17 mouse cellular contexts compared by ENCODE assay signal in the genomic region with DNA sequence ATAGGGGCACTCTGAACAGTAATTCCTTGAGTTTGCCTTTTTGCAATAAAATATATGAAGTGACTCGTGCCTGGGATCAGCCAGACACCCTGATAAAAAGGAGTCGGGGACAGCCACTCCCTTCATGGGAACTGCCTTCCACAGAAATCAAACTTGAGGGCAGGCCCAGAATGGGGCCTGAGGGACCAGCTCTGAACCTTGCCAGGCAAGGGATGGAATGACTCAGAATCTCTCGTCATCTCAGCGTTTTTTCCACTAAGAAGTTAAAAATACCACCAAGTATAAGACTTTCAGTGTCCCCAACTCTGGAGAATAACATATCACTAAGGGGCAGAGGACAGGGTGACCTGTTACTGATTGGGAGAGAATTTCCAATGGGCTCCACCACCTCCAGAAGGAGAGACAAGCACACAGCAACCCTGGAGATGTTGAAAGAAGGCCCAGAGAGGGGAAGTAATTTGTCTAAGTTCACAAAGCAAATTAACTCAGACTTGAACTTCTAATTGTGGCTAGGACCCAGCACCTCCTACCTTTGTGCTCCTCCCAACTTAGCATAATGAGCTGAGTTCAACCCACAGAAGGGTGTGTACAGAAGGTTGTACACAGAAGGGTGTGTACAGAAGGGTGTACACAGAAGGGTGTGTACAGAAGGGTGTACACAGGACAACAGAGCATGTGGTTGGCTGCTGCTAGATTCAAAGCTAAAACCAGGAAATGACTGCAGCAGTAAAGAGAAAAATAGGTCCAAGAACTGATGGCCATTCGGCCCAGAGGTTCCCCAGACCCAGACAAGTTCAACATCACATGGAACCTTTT. TPM values are rescaled to one million over a fixed set of nuclear protein-coding genes. Genes with fewer than 3 reads are reported as not detected.
DNase-seq lines count a peak whose midpoint lies in the region; ATAC-seq and TF ChIP-seq lines count a peak whose summit lies in the region.
"Had no signal": no experiment of that assay in that cellular context is flagged by ENCODE, and none has a peak within 500 bp of the region (broad histone marks: within the 10 kb centered on the region; RNA-seq: fewer than 3 reads in every experiment).

No protein-coding gene starts in this region.

- no peaks in the 10 kb centered on the region for H3K27me3 ChIP-seq in CH12.LX (replicated peaks)
- H3K27me3 ChIP-seq: forebrain, embryonic 13.5 days; Patski had no signal

- no peak overlapping the region for H3K4me3 ChIP-seq in CH12.LX (replicated peaks in 1 of 3; ENCODE audit: low read depth in 2 of 3, low read length in 2 of 3, poor library complexity in 1 of 3)
- no peak overlapping the region for H3K4me3 ChIP-seq in embryonic fibroblast, embryonic 13.5 days (ENCODE audit: insufficient read depth, low read length)
- no peak overlapping the region for H3K4me3 ChIP-seq in macrophage (ENCODE audit: inconsistent target)
- H3K4me3 ChIP-seq: embryonic facial prominence, embryonic 13.5 days; forebrain, embryonic 13.5 days; hindbrain, embryonic 10.5 days; midbrain, embryonic 13.5 days had no signal

- dilution Hi-C loops in CH12.LX (cut with MboI; ENCODE audit: extremely low pct_ligation_motif_present, extremely low pct_unique_long_range_greater_than_20kb, low sequenced_read_pairs) = no loop called here

- WGBS in macrophage (ENCODE audit: missing documents) = 62% methylated on average over 5 of the region's 5 CpGs

- intact Hi-C loops in gastrocnemius, postnatal 36 days (cut with DNase I) = no loop called here

- no peak for ATAC-seq in monocyte, adult 5-6 weeks (replicated peaks; ENCODE audit: insufficient number of reproducible peaks, low FRiP score, low TSS enrichment, poor library complexity, severe bottlenecking)
- ATAC-seq: forebrain, embryonic 13.5 days; midbrain, embryonic 13.5 days; Patski had no signal

- peaks cover 28 to 83% of the 10 kb centered on the region in 2 experiments for H3K4me1 ChIP-seq in CH12.LX (ENCODE audit: control insufficient read depth in 1 of 2, insufficient read depth in 2 of 2)
- 0 out of 2 replicates have a peak, but pooled peaks cover 4% of the 10 kb centered on the region for H3K4me1 ChIP-seq in embryonic fibroblast, embryonic 13.5 days (ENCODE audit: control insufficient read depth, insufficient read depth, low read length)
- H3K4me1 ChIP-seq: embryonic facial prominence, embryonic 13.5 days; forebrain, embryonic 13.5 days had no signal

- no peak; the same call in 1 of the 2 replicates for TF ChIP-seq RAD21 in CH12.LX (IDR thresholded peaks at IDR 0.05; ENCODE audit: low read depth, low read length)

- H3K9me3 ChIP-seq in CH12.LX (replicated peaks; ENCODE audit: low read length) = no peaks in the 10 kb centered on the region
- H3K9me3 ChIP-seq: embryonic facial prominence, embryonic 13.5 days; forebrain, embryonic 13.5 days; hindbrain, embryonic 10.5 days; midbrain, embryonic 13.5 days had no signal

- DNase-seq in gastrocnemius, postnatal 25 days = peak; percentile 35
- DNase-seq in gastrocnemius, postnatal 36 days = no peak
- DNase-seq in CH12.LX (ENCODE audit: extremely low read depth) = peak; percentile 83
- DNase-seq in right cerebral cortex, adult 2 months (ENCODE audit: low spot score in 2 of 2) = no peak
- DNase-seq in adrenal gland, postnatal 25 days = no peak
- DNase-seq: cerebellum, postnatal 36 days; kidney, adult 11 months; thymus, adult 2 months had no signal

- H3K36me3 ChIP-seq in CH12.LX (replicated peaks in 1 of 2; ENCODE audit: control insufficient read depth in 1 of 2, insufficient read depth in 1 of 2, low read length in 1 of 2) (peaks cover 0 to 9% of the 10 kb centered on the region in 2 experiments), macrophage (ENCODE audit: inconsistent target) (peaks cover 72% of the 10 kb centered on the region)
- H3K36me3 ChIP-seq: embryonic facial prominence, embryonic 13.5 days; hindbrain, embryonic 10.5 days; midbrain, embryonic 13.5 days had no signal

- H3K79me2 ChIP-seq in CH12.LX (replicated peaks; ENCODE audit: control insufficient read depth, extremely low read depth, insufficient read depth, poor library complexity, severe bottlenecking) = no peaks in the 10 kb centered on the region
- no peaks in the 10 kb centered on the region; the same call in 1 of the 2 replicates for H3K79me2 ChIP-seq in macrophage (ENCODE audit: inconsistent target)

- in situ Hi-C loops in CH12.LX (cut with MboI; ENCODE audit: low pct_ligation_motif_present, low pct_unique_long_range_greater_than_20kb, low sequenced_read_pairs) = no loop called here

- peak; percentile 94 for TF ChIP-seq EP300 in CH12.LX (IDR thresholded peaks at IDR 0.05; ENCODE audit: low read length)

- H3K27ac ChIP-seq in CH12.LX (ENCODE audit: insufficient read depth, low read depth) = peak overlapping the region; percentile 85
- peak overlapping the region; percentile 66 for H3K27ac ChIP-seq in embryonic fibroblast, embryonic 13.5 days (ENCODE audit: insufficient read depth, low read length)
- H3K27ac ChIP-seq in macrophage = peak overlapping the region; percentile 24
- H3K27ac ChIP-seq: embryonic facial prominence, embryonic 13.5 days; forebrain, embryonic 13.5 days; hindbrain, embryonic 10.5 days; midbrain, embryonic 13.5 days had no signal

- 0 out of 2 replicates have a peak overlapping the region, but pooled peaks have one; percentile 18 for H3K4me2 ChIP-seq in CH12.LX (ENCODE audit: insufficient read depth, low read depth, poor library complexity, severe bottlenecking)
- H3K4me2 ChIP-seq: embryonic facial prominence, embryonic 13.5 days; forebrain, embryonic 13.5 days; midbrain, embryonic 13.5 days had no signal

- TF ChIP-seq CTCF in CH12.LX (conservative IDR thresholded peaks at IDR 0.05 in 1 of 2, IDR thresholded peaks at IDR 0.05 in 1 of 2; ENCODE audit: low read depth in 2 of 2, low read length in 2 of 2) = no peak
- no peak for TF ChIP-seq CTCF in embryonic fibroblast, embryonic 13.5 days (IDR thresholded peaks at IDR 0.05; ENCODE audit: borderline replicate concordance, insufficient read depth, low read length)

- TF ChIP-seq POLR2A in CH12.LX (IDR thresholded peaks at IDR 0.05; ENCODE audit: low read depth, low read length) = peak; percentile 40; the same call in 1 of the 2 replicates
- no peak for TF ChIP-seq POLR2A in embryonic fibroblast, embryonic 13.5 days (IDR thresholded peaks at IDR 0.05; ENCODE audit: low read depth, low read length)

- no peak overlapping the region for H3K9ac ChIP-seq in CH12.LX (ENCODE audit: insufficient read depth, low read depth)
- H3K9ac ChIP-seq: embryonic facial prominence, embryonic 13.5 days; forebrain, embryonic 13.5 days; midbrain, embryonic 13.5 days had no signal

TF ChIP-seq in CH12.LX, 34 proteins besides CTCF, POLR2A, EP300 and RAD21 (continues in another document):
- TF ChIP-seq NRF1 (IDR thresholded peaks at IDR 0.05; ENCODE audit: low read depth, low read length) (peak; percentile 63), TCF12 (IDR thresholded peaks at IDR 0.05; ENCODE audit: low read depth, low read length) (0 out of 2 replicates have a peak, but pooled peaks have one; percentile 57), TBP (conservative IDR thresholded peaks at IDR 0.05; ENCODE audit: low read depth, low read length) (peak; percentile 65; the same call in 1 of the 2 replicates), MAFK (IDR thresholded peaks at IDR 0.05; ENCODE audit: insufficient replicate concordance, low read length) (0 out of 2 replicates have a peak, but pooled peaks have one; percentile 45), MAZ (IDR thresholded peaks at IDR 0.05; ENCODE audit: low read depth, low read length) (no peak), JUN (IDR thresholded peaks at IDR 0.05; ENCODE audit: insufficient read depth, low read depth, low read length) (peak; percentile 92), SIN3A (IDR thresholded peaks at IDR 0.05; ENCODE audit: low read length) (no peak; the same call in 1 of the 2 replicates), MAX (IDR thresholded peaks at IDR 0.05; ENCODE audit: low read length) (no peak), GABPA (IDR thresholded peaks at IDR 0.05; ENCODE audit: insufficient replicate concordance, low read depth, low read length) (no peak), ZMIZ1 (IDR thresholded peaks at IDR 0.05; ENCODE audit: low read depth, low read length) (peak; percentile 43), SMC3 (IDR thresholded peaks at IDR 0.05; ENCODE audit: low read depth, low read length) (no peak), UBTF (IDR thresholded peaks at IDR 0.05; ENCODE audit: low read depth, low read length) (no peak), MYC (IDR thresholded peaks at IDR 0.05; ENCODE audit: low read depth, low read length) (peak; percentile 35; the same call in 1 of the 2 replicates), KAT2A (IDR thresholded peaks at IDR 0.05; ENCODE audit: insufficient replicate concordance, low read length) (no peak), PAX5 (IDR thresholded peaks at IDR 0.05; ENCODE audit: low read length) (no peak)

RNA-seq across cellular contexts. Expression of gene Il6ra, which starts 32.8 kb away (rescaled TPM):
- 1 to 10 TPM; 3.1 to 4.2 TPM for total RNA-seq in gastrocnemius, postnatal 25 days (2021)
- total RNA-seq in gastrocnemius, postnatal 36 days (2021) = 1 to 10 TPM; 4.4 to 4.8 TPM
- total RNA-seq in CH12.LX (2012; rRNA removed) (1.4 and 2.2 TPM in 2 replicates), CH12.LX (2014; rRNA removed) (1.4 and 1.6 TPM in 2 replicates)
- polyA plus RNA-seq in CH12.LX (2012; ENCODE audit: insufficient read length, low read depth) (4.4 and 4.8 TPM in 2 replicates), macrophage (2018) (19.4 to 52.9 TPM (median 29.9 TPM) in 3 replicates)
- polyA plus RNA-seq in embryonic fibroblast, embryonic 13.5 days (2011; ENCODE audit: insufficient read length, low read depth, missing spikeins) = 1.9 and 2.3 TPM in 2 replicates
- 10 to 100 TPM in 21 of 26 experiments, 1 to 10 TPM in 5; 1.8 to 69.3 (median 37.4) TPM for total RNA-seq in macrophage (2018; cell fraction: chromatin; rRNA removed)
- 10 to 100 TPM in 25 of 26 experiments, 1 to 10 TPM in 1; 9.7 to 75.5 (median 34.8) TPM for total RNA-seq in macrophage (2018; cell fraction: cytosol; rRNA removed)
- 100 to 1,000 TPM in 2 of 26 experiments, 10 to 100 TPM in 24; 11.0 to 113 (median 57.1) TPM for total RNA-seq in macrophage (2018; cell fraction: nucleus; rRNA removed)
- 4.9 and 5.2 TPM in 2 replicates for total RNA-seq in adrenal gland, postnatal 25 days (2021)
- total RNA-seq in monocyte, adult 5-6 weeks (2017) = 36.2 to 60.6 TPM (median 43.2 TPM) in 3 replicates

RNA-seq across cellular contexts. Expression of gene She, which starts 49.1 kb away (rescaled TPM):
- total RNA-seq in gastrocnemius, postnatal 25 days (2021) = 1 to 10 TPM; 4.2 to 5.0 TPM
- 1 to 10 TPM; 3.7 to 4.6 TPM for total RNA-seq in gastrocnemius, postnatal 36 days (2021)
- total RNA-seq in CH12.LX (2012; rRNA removed) = not detected in 2 replicates
- not detected in 2 replicates for total RNA-seq in CH12.LX (2014; rRNA removed)
- polyA plus RNA-seq in CH12.LX (2012; ENCODE audit: insufficient read length, low read depth) = not detected in 2 replicates
- polyA plus RNA-seq in embryonic fibroblast, embryonic 13.5 days (2011; ENCODE audit: insufficient read length, low read depth, missing spikeins) = 0.17 TPM in 1 of 2 replicates, not detected in the other
- not detected for total RNA-seq in macrophage (2018; cell fraction: chromatin; rRNA removed)
- under 1 TPM in 8 of 26 experiments, not detected in 18; 0.03 to 0.05 (median 0.05) TPM for total RNA-seq in macrophage (2018; cell fraction: cytosol; rRNA removed)
- total RNA-seq in macrophage (2018; cell fraction: nucleus; rRNA removed) = not detected
- polyA plus RNA-seq in macrophage (2018) = not detected in 3 replicates
- 9.0 and 10.1 TPM in 2 replicates for total RNA-seq in adrenal gland, postnatal 25 days (2021)
- total RNA-seq in monocyte, adult 5-6 weeks (2017) = not detected in 3 replicates
- polyA plus RNA-seq: C2C12 had no signal

Comparison
In these comparisons a context has a peak if more than half of its experiments do, and no peak if none do; other contexts are left out.
1. DNase-seq: peak in gastrocnemius, postnatal 25 days (single experiment) and CH12.LX (single experiment); none in gastrocnemius, postnatal 36 days (0 of 2), right cerebral cortex, adult 2 months (0 of 2) and adrenal gland, postnatal 25 days (single experiment).
2. H3K27ac ChIP-seq: peak in every context shown above with its lines; median percentile 85 in CH12.LX; 66 in embryonic fibroblast, embryonic 13.5 days; 24 in macrophage.